Mouse (Mus musculus): ENCODE measurements around the gene Isg20l2. TPM values are rescaled to one million over a fixed set of nuclear protein-coding genes. Genes with fewer than 3 reads are reported as not detected.

Isg20l2 gene
- polyA plus RNA-seq, 1 experiment from 2014 or later = 17.2 TPM

- Histone ChIP-seq H3K27ac (ENCODE audit: low read length) (peak overlapping the region; percentile 93), H3K9me3 (replicated peaks; ENCODE audit: control insufficient read depth, low read length) (no peaks in the 10 kb centered on the region), H3K36me3 (ENCODE audit: control insufficient read depth, insufficient read depth) (no peaks in the 10 kb centered on the region), H3K9ac (ENCODE audit: low read depth, low read length) (peak overlapping the region; percentile 98), H3K4me1 (ENCODE audit: control insufficient read depth, low read depth, low read length) (peaks cover 62% of the 10 kb centered on the region), H3K4me2 (ENCODE audit: low read depth, low read length) (peak overlapping the region; percentile 76), H3K4me3 (ENCODE audit: low read depth, low read length) (peak overlapping the region; percentile 99), H3K27me3 (ENCODE audit: control insufficient read depth, insufficient read depth, low read depth, low read length) (no peaks in the 10 kb centered on the region)
- under 1% methylated on average over 27 of the region's 27 CpGs for WGBS (ENCODE audit: insufficient replicate concordance)
- no peak for ATAC-seq (ENCODE audit: low read depth)
These were observed 22.9 kb upstream of the Isg20l2 start for GRCm38 (mm10) chr3:87906981-87907857.

GRCm38 (mm10) chr3:87907906-87908305, 22.2 kb upstream of the Isg20l2 start:
- WGBS (ENCODE audit: insufficient replicate concordance) = 0% methylated on average over 1 of the region's 1 CpGs
- Histone ChIP-seq H3K27me3 (ENCODE audit: control insufficient read depth, insufficient read depth, low read depth, low read length) (no peaks in the 10 kb centered on the region), H3K9ac (ENCODE audit: low read depth, low read length) (peak overlapping the region; percentile 98), H3K4me1 (ENCODE audit: control insufficient read depth, low read depth, low read length) (peaks cover 65% of the 10 kb centered on the region), H3K36me3 (ENCODE audit: control insufficient read depth, insufficient read depth) (peaks cover under 1% of the 10 kb centered on the region; the same call in 1 of the 2 replicates), H3K9me3 (replicated peaks; ENCODE audit: control insufficient read depth, low read length) (no peaks in the 10 kb centered on the region), H3K4me2 (ENCODE audit: low read depth, low read length) (peak overlapping the region; percentile 76), H3K4me3 (ENCODE audit: low read depth, low read length) (peak overlapping the region; percentile 99), H3K27ac (ENCODE audit: low read length) (peak overlapping the region; percentile 93)
- ATAC-seq (ENCODE audit: low read depth) = no peak

- Histone ChIP-seq H3K27ac (ENCODE audit: low read length) (peak overlapping the region; percentile 80), H3K36me3 (ENCODE audit: control insufficient read depth, insufficient read depth) (peaks cover 14% of the 10 kb centered on the region), H3K4me3 (ENCODE audit: low read depth, low read length) (peak overlapping the region; percentile 49; the same call in 1 of the 2 replicates), H3K27me3 (ENCODE audit: control insufficient read depth, insufficient read depth, low read depth, low read length) (no peaks in the 10 kb centered on the region), H3K4me1 (ENCODE audit: control insufficient read depth, low read depth, low read length) (peaks cover 74% of the 10 kb centered on the region), H3K9me3 (replicated peaks; ENCODE audit: control insufficient read depth, low read length) (no peaks in the 10 kb centered on the region), H3K9ac (ENCODE audit: low read depth, low read length) (peak overlapping the region; percentile 55; the same call in 1 of the 2 replicates), H3K4me2 (ENCODE audit: low read depth, low read length) (peak overlapping the region; percentile 64)
- ATAC-seq (ENCODE audit: low read depth) = no peak
- WGBS (ENCODE audit: insufficient replicate concordance) = 66% methylated on average over 2 of the region's 2 CpGs
These were observed 20.7 kb upstream of the Isg20l2 start for GRCm38 (mm10) chr3:87909381-87909780.

- Histone ChIP-seq H3K4me1 (ENCODE audit: control insufficient read depth, low read depth, low read length) (peaks cover 75% of the 10 kb centered on the region), H3K4me2 (ENCODE audit: low read depth, low read length) (peak overlapping the region; percentile 64), H3K27me3 (ENCODE audit: control insufficient read depth, insufficient read depth, low read depth, low read length) (no peaks in the 10 kb centered on the region), H3K4me3 (ENCODE audit: low read depth, low read length) (peak overlapping the region; percentile 49), H3K27ac (ENCODE audit: low read length) (peak overlapping the region; percentile 80), H3K36me3 (ENCODE audit: control insufficient read depth, insufficient read depth) (peaks cover 19% of the 10 kb centered on the region), H3K9ac (ENCODE audit: low read depth, low read length) (peak overlapping the region; percentile 55), H3K9me3 (replicated peaks; ENCODE audit: control insufficient read depth, low read length) (no peaks in the 10 kb centered on the region)
- ATAC-seq (ENCODE audit: low read depth) = no peak
- 14% methylated on average over 4 of the region's 4 CpGs for WGBS (ENCODE audit: insufficient replicate concordance)
These were observed 20.2 kb upstream of the Isg20l2 start for GRCm38 (mm10) chr3:87909874-87910273.

GRCm38 (mm10) chr3:87910573-87911141, 19.5 kb upstream of the Isg20l2 start:
- 9% methylated on average over 12 of the region's 12 CpGs for WGBS (ENCODE audit: insufficient replicate concordance)

GRCm38 (mm10) chr3:87913491-87913890, 16.6 kb upstream of the Isg20l2 start:
- H3K36me3 ChIP-seq (ENCODE audit: control insufficient read depth, insufficient read depth) = peaks cover 40% of the 10 kb centered on the region
- H3K27ac ChIP-seq (ENCODE audit: low read length) = peak overlapping the region; percentile 40; the same call in 1 of the 2 replicates
- ATAC-seq (ENCODE audit: low read depth) = no peak
- H3K4me2 ChIP-seq (ENCODE audit: low read depth, low read length) = peak overlapping the region; percentile 15; the same call in 1 of the 2 replicates
- no peaks in the 10 kb centered on the region for H3K9me3 ChIP-seq (replicated peaks; ENCODE audit: control insufficient read depth, low read length)
- H3K27me3 ChIP-seq (ENCODE audit: control insufficient read depth, insufficient read depth, low read depth, low read length) = no peaks in the 10 kb centered on the region
- no peak overlapping the region for H3K9ac ChIP-seq (ENCODE audit: low read depth, low read length)
- no peak overlapping the region for H3K4me3 ChIP-seq (ENCODE audit: low read depth, low read length)
- 68% methylated on average over 7 of the region's 7 CpGs for WGBS (ENCODE audit: insufficient replicate concordance)
- peaks cover 59% of the 10 kb centered on the region for H3K4me1 ChIP-seq (ENCODE audit: control insufficient read depth, low read depth, low read length)

More at GRCm38 (mm10) chr3:87910573-87911141, 19.5 kb upstream of the Isg20l2 start:
- Histone ChIP-seq H3K4me3 (ENCODE audit: low read depth, low read length) (peak overlapping the region; percentile 49), H3K9ac (ENCODE audit: low read depth, low read length) (peak overlapping the region; percentile 55), H3K36me3 (ENCODE audit: control insufficient read depth, insufficient read depth) (peaks cover 25% of the 10 kb centered on the region), H3K27ac (ENCODE audit: low read length) (peak overlapping the region; percentile 80), H3K4me1 (ENCODE audit: control insufficient read depth, low read depth, low read length) (peaks cover 69% of the 10 kb centered on the region), H3K9me3 (replicated peaks; ENCODE audit: control insufficient read depth, low read length) (no peaks in the 10 kb centered on the region), H3K27me3 (ENCODE audit: control insufficient read depth, insufficient read depth, low read depth, low read length) (no peaks in the 10 kb centered on the region), H3K4me2 (ENCODE audit: low read depth, low read length) (peak overlapping the region; percentile 64)
- peak; percentile 35 for ATAC-seq (ENCODE audit: low read depth)

GRCm38 (mm10) chr3:87913891-87914290, 16.2 kb upstream of the Isg20l2 start:
- Histone ChIP-seq H3K4me3 (ENCODE audit: low read depth, low read length) (no peak overlapping the region), H3K36me3 (ENCODE audit: control insufficient read depth, insufficient read depth) (peaks cover 40% of the 10 kb centered on the region), H3K9me3 (replicated peaks; ENCODE audit: control insufficient read depth, low read length) (no peaks in the 10 kb centered on the region), H3K4me2 (ENCODE audit: low read depth, low read length) (peak overlapping the region; percentile 15; the same call in 1 of the 2 replicates), H3K9ac (ENCODE audit: low read depth, low read length) (no peak overlapping the region), H3K27ac (ENCODE audit: low read length) (peak overlapping the region; percentile 40; the same call in 1 of the 2 replicates), H3K27me3 (ENCODE audit: control insufficient read depth, insufficient read depth, low read depth, low read length) (no peaks in the 10 kb centered on the region), H3K4me1 (ENCODE audit: control insufficient read depth, low read depth, low read length) (peaks cover 58% of the 10 kb centered on the region)
- WGBS (ENCODE audit: insufficient replicate concordance) = 46% methylated on average over 10 of the region's 10 CpGs
- ATAC-seq (ENCODE audit: low read depth) = 0 out of 2 replicates have a peak, but pooled peaks have one; percentile 20

GRCm38 (mm10) chr3:87916990-87917389, 13.1 kb upstream of the Isg20l2 start:
- no peak for ATAC-seq (ENCODE audit: low read depth)
- H3K36me3 ChIP-seq (ENCODE audit: control insufficient read depth, insufficient read depth) = peaks cover 41% of the 10 kb centered on the region
- H3K4me1 ChIP-seq (ENCODE audit: control insufficient read depth, low read depth, low read length) = peaks cover 36% of the 10 kb centered on the region
- H3K4me3 ChIP-seq (ENCODE audit: low read depth, low read length) = no peak overlapping the region
- no peak overlapping the region for H3K9ac ChIP-seq (ENCODE audit: low read depth, low read length)
- no peak overlapping the region for H3K27ac ChIP-seq (ENCODE audit: low read length)
- no peaks in the 10 kb centered on the region for H3K27me3 ChIP-seq (ENCODE audit: control insufficient read depth, insufficient read depth, low read depth, low read length)
- WGBS (ENCODE audit: insufficient replicate concordance) = 79% methylated on average over 1 of the region's 1 CpGs
- no peak overlapping the region for H3K4me2 ChIP-seq (ENCODE audit: low read depth, low read length)
- no peaks in the 10 kb centered on the region for H3K9me3 ChIP-seq (replicated peaks; ENCODE audit: control insufficient read depth, low read length)
